Mouse (Mus musculus) ovary, adult 18-20 months (tissue): ENCODE data around the gene Ypel2.

ENCODE experiments used
- DNase-seq: peaks from one replicate; pipeline ENCODE4 v3.0.0; 2022; ENCODE audit warnings: low spot score, mixed read lengths

Gene Ypel2

GRCm38 (mm10) chr11:86930636-86931180 is 62.8 kb downstream of the Ypel2 start:
- no peak for DNase-seq

- no peak for DNase-seq
Measured at GRCm38 (mm10) chr11:86929985-86930384, 63.5 kb downstream of the Ypel2 start.

- no peak for DNase-seq
Measured at GRCm38 (mm10) chr11:86929531-86929930, 64.0 kb downstream of the Ypel2 start.

- DNase-seq, result no peak
Measured at GRCm38 (mm10) chr11:86925085-86925638, 68.3 kb downstream of the Ypel2 start.

GRCm38 (mm10) chr11:86924629-86925028 is 68.9 kb downstream of the Ypel2 start:
- DNase-seq, result no peak

GRCm38 (mm10) chr11:86923654-86924053 is 69.9 kb downstream of the Ypel2 start:
- DNase-seq, result no peak

GRCm38 (mm10) chr11:86922029-86922428 is 71.5 kb downstream of the Ypel2 start:
- DNase-seq, result no peak

- DNase-seq, result no peak
Measured at GRCm38 (mm10) chr11:86921335-86921734, 72.2 kb downstream of the Ypel2 start.

GRCm38 (mm10) chr11:86920111-86921080 is 73.1 kb downstream of the Ypel2 start:
- DNase-seq, result no peak

- no peak for DNase-seq
Measured at GRCm38 (mm10) chr11:86919468-86919867, 74.0 kb downstream of the Ypel2 start.

- DNase-seq, result no peak
Measured at GRCm38 (mm10) chr11:86917536-86917935, 76.0 kb downstream of the Ypel2 start.

- DNase-seq, result no peak
Measured at GRCm38 (mm10) chr11:86916596-86917249, 76.8 kb downstream of the Ypel2 start.

GRCm38 (mm10) chr11:86914329-86914728 is 79.2 kb downstream of the Ypel2 start:
- no peak for DNase-seq

GRCm38 (mm10) chr11:86910244-86910643 is 83.3 kb downstream of the Ypel2 start:
- no peak for DNase-seq

GRCm38 (mm10) chr11:86909028-86909427 is 84.5 kb downstream of the Ypel2 start:
- no peak for DNase-seq

GRCm38 (mm10) chr11:86907889-86908590 is 85.5 kb downstream of the Ypel2 start:
- no peak for DNase-seq

- no peak for DNase-seq
Measured at GRCm38 (mm10) chr11:86906767-86907662, 86.5 kb downstream of the Ypel2 start.

GRCm38 (mm10) chr11:86906257-86906656 is 87.2 kb downstream of the Ypel2 start:
- no peak for DNase-seq

GRCm38 (mm10) chr11:86905261-86905660 is 88.2 kb downstream of the Ypel2 start:
- no peak for DNase-seq

- no peak for DNase-seq
Measured at GRCm38 (mm10) chr11:86904706-86905105, 88.8 kb downstream of the Ypel2 start.

GRCm38 (mm10) chr11:86898367-86898766 is 95.1 kb downstream of the Ypel2 start:
- no peak for DNase-seq
